Mouse (Mus musculus) lung, postnatal 36 days (tissue): ENCODE data around the gene Slc35d2.

Experiments used
- DNase-seq: peaks from one replicate; pipeline ENCODE4 v3.0.0; 2022; ENCODE audit warnings: mixed read lengths

Slc35d2 gene

DNA sequence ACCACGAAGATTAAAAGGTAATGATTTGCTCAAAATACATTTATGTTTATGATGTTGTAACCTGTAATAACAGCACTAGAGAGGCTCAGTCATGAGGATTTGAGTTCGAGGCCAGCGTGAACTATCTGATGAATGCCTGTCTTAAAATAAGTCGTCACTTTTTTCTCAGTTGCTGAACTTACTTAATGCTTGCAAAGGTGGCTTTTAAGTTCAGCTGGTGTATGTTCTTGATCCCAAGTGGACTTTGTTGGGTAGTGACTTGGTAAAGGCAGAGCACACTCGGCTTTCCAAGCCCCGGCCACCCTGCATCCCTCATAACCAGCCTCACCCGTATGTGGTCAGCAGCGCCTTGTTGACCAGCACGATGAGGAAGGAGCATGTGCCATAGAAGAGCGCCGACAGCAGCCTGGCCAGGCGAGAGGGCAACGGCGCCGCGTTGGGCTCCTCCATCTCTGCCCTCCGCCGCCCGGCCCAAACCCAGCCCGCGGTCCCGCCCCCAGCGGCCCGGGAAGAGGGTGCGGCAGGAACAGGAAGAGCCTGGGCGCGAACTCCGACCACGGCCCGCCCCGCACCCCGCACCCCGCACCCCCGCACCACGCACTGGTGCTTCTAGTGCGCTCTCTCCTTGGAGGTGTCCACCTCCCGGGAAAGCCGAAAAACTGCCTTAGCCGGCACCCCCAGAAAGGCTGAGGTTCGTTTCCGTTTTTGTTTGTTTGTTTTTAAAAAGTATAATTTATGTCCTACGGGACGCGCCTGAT lies at the start of gene Slc35d2:
Gene Slc35d2 (minus strand): TSS at position 511 of the 758 bp plus-strand sequence.
- peak; percentile 81 for DNase-seq

DNA sequence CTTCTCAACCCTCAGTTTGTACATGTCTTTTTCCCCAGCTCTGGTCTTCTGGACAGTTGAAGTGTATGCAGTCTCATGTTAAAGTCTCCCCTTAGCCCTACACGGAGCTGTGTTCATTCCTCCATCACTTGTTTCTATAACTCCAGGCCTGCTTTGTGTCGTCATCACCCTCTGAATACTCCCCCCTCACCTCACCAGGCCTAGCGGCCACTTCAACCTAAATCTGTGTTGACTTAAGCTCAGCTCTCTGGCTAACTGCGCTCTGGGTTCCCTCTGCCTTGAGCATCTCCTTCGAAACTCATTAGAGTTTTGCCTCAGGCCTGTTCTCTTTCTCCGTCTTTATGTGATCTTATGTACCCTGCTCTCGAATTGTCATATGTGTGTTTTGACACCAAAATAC lies 48.8 kb upstream of the Slc35d2 start:
- no peak for DNase-seq

DNA sequence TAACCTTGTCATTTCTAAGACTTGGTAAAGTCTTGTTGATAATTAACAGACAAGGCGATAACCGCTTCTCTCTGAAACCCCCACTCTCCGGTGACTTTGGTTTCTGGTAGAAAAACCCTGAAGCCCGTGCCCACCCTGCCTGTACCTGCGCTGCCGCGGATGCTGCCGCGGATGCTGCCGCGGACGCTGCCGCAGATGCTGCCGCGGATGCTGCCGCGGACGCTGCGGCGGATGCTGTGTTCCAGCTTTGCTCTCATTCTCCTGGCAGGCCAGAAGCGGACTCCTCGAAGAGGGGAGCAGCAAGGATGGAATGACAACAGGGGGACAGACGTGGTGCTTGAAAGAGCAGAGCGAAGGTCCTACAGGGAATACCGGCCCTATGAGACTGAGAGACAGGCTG lies 40.6 kb upstream of the Slc35d2 start:
- DNase-seq: no peak

DNA sequence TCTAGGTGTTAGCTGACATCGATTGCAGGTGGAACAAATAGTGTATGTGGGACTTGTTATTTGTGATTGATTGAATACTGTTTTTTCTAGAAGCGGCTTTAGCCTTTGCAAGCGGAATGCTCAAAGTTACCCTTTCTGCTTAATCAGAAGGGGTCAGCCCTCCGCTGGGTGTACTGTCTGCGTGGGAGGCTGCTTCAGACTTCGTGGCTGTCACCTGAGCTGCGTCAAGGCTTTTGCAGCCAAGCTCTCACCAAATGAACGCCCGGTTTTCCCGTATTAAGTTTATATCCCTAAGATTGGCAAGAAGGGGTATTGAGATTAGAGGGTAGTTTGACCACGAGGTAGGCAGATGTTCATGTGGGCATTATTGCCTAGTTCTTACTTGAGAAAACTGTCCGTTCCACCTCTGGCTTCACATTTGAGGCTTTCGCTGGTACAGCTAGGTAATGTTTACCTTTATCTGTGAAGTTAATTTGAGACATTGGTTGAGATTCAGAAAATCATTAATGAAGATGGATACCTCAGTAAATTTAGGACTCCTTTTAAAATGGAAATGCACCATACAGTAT lies 34.1 kb upstream of the Slc35d2 start:
- DNase-seq: no peak

DNA sequence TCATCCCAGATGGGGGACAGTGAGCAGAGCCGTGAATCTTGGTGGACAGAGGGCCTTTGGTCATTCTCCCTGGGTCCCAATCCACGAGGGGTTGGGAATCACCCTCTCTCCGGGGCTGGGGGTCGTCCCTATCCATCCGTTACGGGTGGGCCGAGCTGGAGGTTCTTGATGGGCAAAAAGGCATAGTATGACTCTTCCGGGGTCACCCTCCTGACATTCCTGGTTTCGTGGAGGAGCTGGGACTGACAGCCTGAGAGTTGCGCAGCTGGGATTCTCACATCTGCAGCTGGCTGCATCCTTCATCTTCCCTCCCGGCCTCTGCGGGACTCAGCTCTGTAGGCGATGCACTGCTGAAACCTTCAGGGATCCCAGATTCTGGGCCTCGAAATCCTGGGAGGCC lies 33.5 kb upstream of the Slc35d2 start:
- DNase-seq: no peak

DNA sequence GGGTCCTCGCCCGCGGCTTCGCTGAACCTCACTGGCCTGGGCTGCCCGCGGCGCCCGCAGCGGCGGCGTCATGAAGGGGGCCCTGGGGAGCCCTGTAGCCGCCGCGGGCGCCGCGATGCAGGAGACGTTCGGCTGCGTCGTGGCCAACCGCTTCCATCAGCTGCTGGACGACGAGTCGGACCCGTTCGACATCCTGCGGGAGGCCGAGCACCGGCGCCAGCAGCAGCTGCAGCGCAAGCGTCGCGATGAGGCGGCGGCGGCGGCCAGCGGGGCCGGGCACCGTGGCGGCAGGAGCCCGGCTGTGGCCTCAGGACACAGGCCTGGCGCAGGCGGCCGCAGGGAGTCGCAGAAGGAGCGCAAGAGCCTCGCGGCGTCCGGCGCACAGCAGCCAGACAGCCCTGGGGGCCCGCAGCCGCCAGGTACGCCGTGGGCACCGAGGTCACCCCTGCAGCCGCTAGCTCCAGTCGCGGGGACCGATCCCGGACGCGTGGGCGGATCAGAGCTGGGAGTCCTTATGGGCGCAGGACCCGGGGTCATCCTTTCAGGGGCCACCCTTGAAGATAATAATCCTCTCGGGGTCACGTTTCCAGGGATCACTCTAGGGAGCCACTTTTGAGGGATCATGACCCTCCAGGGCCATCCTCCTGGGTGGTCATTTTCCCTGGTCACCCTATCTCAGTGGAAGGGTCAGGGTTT lies 32.9 kb upstream of the Slc35d2 start:
- no peak for DNase-seq

DNA sequence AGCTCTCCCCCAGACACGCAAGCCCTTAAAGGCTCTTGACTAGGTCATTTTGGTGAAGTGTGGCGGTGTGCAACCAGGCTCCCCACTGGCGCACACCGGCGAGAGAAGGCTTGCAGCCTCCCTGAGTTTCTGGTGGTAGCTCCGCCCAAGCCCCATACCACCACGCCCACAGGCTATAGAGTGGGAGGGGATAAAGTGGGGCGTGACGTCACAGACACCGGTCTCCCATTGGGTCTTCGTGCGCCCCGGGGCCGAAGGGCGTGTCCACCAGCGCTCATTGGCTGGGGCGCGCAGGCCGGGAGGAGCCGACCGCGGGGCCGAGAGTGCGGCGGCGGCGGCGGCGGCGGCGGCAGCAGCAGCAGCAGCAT lies 32.4 kb upstream of the Slc35d2 start, which contains the start of gene Habp4:
Gene Habp4 (plus strand): TSS at position 277 of the 368 bp plus-strand sequence.
- DNase-seq: peak; percentile 99

DNA sequence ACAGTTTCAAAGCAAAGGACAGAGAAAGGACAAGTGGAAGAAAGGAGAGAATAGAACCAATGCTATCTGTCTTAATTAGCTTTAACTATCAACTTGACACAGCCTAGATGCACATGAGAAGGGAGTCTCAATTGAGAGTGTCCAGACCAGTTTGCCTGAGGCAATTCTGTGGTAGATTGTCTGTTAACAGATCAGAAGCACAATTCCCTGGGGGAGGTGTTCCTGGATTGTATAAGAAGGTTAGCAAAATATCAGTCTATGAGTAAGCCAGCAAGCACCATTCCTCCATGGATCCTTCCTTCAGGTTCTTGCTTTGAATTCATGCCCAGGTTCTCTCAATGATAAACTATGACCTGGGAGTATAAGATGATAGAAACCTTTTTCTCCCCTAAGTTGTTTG lies 27.8 kb upstream of the Slc35d2 start:
- DNase-seq: no peak

DNA sequence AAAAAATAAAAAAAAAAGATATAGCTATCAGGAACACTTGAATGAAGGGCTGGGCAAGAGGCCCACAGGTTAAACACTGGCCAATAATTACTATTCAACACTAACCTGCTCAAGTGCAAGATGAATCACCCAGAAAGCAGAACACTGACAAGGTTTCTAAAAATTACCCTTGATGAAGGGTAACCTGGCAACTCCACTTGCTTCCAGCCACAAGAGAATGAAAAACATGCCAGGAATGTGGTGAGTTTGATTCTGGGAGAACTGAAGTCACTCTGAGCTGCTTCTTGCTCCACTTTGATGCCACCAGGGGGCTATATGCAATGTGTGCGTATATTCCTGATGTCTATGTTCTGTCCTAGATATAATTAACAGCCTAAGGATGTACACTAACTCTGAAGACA lies 26.0 kb upstream of the Slc35d2 start:
- DNase-seq: peak; percentile 86

DNA sequence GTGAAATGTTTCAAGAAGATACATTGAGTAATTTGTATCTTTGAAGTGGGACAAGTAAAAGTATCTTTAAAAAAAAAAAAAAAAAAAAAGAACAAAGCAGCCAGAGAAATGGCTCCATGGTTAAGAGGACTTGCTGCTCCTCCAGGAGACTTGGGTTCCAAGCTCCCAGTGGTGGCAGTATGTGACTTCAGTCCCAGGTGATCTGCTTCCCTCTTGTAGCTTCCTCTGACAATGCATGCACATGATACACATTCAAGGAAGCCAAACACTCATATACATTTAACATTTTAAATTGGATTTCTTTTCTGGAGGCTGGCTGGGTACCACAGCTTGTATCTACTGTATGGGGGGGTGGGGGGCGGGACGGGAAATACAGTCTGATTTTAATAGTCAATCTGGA lies 25.5 kb upstream of the Slc35d2 start:
- peak; percentile 9 for DNase-seq

DNA sequence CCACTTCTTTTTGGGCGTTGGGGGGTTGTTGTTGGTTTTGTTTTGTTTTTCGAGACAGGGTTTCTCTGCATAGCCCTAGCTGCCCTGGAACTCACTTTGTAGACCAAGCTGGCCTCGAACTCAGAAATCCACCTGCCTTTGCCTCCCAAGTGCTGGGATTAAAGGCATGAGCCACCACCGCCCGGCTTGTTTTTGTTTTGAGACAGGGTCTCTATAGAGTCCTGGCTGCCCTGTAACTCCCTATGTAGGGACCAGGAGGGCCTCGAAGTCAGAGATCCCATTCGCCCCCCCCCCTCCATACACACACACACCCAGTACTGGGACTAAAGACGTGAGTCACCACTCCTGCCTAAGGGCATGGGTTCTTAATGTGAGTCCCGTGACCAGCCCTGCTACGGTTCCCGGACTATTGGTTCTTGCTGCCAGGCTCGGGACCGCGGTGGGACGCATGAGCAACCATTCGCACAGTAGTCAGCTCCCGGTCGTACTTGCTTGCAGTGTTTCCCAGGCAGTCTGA lies 24.6 kb upstream of the Slc35d2 start:
- DNase-seq: peak; percentile 76

DNA sequence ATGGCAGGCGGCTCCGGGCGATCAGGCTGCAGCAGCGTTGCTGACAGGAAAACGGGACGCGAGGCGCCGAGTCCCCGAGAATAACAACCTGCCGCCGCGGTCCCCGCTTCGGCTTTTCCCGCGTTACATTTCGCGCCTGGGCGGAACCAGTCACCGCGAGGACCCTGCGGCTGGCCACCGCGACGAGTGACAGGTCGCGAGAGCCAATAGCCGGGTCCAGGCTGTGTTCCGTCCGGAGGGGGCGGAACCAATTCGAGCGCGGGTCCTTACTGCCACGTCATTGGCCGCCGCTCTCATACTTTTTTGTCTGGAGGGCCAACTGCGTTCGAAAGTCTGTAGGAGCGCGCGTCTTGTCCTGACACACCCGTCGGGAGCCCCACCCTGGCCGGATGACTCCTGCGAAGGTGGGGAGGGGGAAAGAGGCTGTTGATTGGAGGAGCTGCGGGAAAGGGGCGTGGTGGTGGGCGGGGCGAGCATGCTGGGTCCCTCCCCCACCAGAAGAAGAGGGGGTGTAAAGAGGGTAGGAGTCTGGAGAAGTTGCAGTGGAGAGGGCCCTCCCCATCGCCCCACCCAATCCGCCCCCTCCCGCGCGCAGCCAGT lies 24.0 kb upstream of the Slc35d2 start, which contains the start of gene Zfp367:
Gene Zfp367 (minus strand): TSS at position 120 of the 600 bp plus-strand sequence.
- peak; percentile 99 for DNase-seq

DNA sequence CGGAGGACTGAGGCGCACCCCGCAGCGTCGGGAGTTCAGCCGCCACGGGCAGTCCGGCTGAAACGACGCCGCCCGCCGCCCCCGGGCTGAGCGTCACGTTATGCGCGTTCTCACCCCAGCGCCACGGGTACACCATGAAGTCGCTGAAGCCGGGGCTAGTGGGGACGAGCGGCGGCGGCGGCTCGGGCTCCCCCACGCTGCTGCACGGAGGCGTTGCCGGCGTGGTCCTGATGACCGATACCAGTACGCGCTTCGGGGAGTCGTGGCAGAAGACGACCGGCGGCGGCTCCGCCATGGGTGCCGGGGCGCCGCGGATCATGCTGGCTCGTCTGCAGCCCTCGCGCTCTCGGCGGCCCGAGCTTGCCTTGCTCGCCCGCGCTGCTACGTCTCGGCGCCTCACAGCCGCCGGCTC lies 23.5 kb upstream of the Slc35d2 start:
- peak; percentile 11 for DNase-seq

DNA sequence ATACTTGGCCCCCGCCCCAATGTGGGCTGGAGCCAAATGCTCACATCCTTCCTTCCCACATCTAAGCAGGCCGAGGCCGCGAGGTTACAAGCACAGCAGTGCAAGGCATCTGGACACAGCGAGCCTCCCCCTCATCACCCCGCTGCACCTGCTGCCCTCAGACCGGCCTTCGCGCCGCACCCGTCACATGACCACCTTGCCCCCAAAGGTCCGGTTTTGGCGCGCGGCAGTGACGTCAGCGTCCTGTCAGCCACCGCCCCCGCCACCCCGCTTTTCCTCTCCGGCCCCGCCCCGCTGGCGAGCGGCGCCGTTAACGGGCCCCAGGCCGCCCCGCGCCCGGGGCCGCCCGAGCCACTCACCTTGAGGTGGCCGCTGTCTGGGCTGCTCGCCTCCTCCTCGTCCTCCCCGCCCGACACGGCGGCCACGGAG lies 23.1 kb upstream of the Slc35d2 start:
- peak; percentile 90 for DNase-seq

DNA sequence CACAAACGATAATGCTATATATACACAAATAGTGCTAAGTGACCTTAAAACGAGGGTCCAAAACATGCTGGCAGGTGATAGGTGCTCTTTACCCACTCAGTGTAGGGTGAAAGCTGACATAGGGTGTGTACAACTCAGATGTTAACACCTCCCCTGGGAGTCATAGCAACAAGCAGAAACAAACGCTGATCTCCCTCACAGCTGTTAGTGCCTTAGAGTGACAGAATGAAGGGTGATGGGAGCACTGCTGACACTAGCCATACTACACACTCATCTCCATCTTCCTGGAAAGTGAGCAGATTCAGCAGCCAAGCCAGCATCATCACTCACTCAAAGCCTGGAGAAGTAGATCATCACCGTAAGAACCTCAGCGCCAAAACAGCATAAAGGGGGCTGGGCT lies 21.0 kb upstream of the Slc35d2 start:
- no peak for DNase-seq

DNA sequence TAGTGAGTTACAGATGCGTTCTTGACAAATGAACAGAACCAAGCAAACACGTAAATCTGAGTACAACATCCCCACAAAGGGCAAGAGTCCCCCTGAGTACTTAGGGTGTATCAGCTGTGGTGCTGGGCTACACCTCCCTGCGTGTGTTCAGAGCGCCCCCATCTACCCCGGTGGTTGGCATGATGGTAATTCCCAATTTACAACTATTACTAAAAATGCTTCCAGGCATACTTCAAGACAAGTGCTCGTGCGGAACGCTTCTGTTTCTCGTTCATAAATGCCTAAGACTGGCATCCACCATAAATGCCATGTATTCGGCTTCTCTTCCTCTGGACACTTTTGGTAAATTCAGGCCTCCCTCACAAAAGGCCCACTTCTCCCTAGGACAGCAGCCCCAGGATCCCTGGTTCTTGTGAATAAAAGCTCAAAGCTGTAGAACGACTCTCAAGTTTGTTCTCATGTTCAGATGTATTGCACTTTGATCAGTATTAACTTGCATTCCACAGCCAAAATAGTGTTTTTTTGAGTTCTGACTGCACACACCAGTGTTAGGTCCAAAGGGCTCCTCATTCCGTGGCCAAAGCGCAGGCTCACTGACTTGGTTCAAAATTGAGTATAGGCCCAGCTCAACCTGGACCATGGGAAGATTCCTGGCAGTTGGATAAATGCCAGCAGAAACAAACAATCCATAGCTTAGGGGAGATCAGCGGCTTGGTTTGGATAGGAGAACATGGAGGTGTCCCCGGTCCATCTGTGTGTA lies 628 bp upstream of the Slc35d2 start:
- peak; percentile 78 for DNase-seq

DNA sequence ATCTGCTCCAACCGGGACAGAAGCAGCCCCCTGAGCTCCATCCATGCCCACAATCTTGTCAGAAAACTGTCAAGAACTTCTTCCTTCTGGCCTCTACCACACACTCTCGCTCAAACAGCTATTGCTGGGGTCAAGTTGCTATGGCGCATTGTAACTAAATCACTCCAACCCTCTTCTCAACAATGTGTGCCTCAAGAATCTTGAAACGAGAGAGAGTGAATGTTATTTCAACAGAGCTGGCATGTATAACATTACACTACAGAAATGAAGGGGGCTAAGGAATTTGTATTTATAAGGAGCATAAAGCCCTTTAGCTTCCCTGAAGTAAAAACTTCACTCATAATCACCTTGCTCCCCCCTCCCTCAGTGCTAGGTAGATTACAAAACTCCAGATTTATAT lies 2.9 kb downstream of the Slc35d2 start:
- peak; percentile 12 for DNase-seq

DNA sequence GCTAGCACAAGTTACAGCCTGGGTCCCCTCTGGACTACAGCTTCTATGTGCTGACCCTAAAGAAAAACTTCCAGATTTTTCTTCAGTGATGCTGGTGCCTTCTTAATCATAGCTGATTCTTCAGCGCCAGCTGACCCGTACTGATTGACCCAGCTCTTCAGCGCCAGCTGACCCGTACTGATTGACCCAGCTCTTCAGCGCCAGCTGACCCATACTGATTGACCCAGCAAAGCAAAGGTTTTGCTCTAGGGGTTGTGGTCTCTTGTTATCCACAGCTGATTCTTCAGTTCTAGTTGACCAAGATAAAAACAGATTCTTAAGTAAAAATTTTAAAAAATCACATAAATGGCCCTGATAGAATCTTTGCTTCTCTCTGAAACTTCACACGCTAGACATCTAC lies 4.3 kb downstream of the Slc35d2 start:
- DNase-seq: no peak

DNA sequence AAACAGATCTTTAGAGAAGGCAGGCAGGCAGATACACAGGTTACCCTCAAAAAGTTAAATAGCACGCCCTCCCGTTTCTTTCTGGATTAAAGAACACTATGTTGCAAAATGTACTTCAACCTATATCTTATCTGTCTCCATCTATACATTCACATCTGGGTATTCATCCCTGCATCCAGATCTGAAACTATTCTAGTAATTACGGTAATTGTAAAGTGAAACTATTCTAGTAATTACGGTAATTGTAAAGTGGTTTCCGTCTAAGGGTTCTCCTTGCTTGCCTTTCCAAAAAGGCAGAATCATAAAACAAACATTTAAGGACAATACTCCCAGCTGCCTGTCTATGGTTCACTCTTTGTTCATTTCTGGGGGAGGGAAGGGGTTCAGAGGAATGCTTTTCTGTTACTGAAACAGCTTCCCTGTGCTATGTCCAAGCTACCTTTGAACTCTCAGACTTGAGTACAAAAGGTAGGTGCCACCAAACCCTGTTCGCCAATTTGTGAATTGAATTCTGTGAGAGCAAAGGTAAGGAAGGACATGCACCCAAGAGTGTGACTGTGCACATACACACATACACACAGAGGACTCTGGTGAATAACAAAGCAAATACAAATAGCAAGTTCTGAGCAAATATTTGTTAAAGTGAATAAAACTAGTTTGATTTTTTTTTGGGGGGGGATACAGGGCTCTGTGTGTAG lies 5.5 kb downstream of the Slc35d2 start:
- DNase-seq: no peak

DNA sequence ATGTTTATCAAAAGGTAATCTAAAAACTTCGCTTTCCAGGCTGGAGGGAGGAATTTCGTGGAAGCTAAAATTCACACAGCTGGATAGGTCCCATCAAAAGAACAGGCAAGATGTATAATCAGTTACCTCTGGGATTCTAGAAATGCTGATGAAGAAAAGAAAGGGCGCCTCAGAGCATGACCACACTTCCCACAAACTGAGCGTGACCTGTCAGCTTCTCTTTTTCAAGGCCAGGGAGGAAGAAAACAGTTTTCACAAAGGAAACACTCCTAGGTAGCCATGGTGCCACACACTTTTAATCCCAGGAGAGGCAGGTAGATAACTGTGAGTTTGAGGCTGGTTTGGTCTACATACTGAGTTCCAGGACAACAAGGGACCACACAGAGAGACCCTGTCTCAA lies 8.4 kb downstream of the Slc35d2 start:
- no peak for DNase-seq

DNA sequence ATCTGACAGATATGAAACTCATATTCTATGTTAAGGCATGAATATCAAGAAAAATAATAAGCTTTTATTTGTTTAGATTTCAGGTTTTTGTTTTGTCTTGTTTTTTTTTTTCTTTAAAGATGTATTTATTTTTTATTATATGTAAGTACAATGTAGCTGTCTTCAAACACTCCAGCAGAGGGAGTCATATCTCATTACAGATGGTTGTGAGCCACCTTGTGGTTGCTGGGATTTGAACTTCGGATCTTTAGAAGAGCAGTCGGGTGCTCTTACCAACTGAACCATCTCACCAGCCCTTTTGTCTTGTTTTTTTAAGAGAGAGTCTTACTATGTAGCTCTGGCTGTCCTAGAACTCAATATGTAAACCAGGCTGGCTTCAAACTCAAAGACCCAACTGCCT lies 11.7 kb downstream of the Slc35d2 start:
- DNase-seq: peak; percentile 37

DNA sequence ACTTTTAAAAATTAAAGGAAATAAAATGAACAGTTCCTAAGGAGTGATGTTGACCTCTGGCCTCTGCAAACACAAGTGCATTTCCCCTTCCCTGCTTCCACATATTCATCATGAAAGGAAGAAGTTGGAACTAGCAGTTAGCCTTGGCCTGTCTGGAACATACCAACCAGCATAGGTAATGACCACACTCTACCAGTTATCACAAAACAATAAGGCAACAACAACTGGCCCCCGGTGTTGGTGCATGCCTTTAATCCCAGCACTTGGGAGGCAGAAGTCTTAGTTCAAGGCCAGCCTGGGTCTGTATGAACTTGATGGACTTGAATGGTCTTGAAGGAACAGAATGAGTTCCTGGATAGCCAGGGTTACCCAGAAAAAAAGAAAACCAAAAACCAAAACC lies 18.7 kb downstream of the Slc35d2 start:
- DNase-seq: no peak
